ENCODE assay signal across 9 mouse cellular contexts in the genomic region with DNA sequence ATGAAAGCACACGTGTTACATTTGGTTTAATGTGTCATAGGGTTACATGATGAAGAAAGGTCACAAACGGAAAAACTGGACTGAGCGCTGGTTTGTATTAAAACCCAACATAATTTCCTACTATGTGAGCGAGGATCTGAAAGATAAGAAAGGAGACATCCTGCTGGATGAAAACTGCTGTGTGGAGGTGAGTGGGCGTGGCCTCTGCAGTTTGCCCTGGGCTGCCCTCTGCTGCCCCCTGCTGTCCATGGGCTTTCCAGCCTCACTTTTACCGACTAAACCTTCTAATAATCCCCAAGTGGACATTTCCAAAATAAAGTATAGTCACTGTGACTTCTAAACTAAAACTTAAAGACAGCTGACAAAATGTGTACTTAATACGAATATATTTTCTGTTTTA. TPM values are rescaled to one million over a fixed set of nuclear protein-coding genes. Genes with fewer than 3 reads are reported as not detected.
A peak's percentile ranks its signal among the peaks of the same experiment; 100 is the strongest.
DNase-seq lines count a peak whose midpoint lies in the region; ATAC-seq and TF ChIP-seq lines count a peak whose summit lies in the region.
"Had no signal": no experiment of that assay in that cellular context is flagged by ENCODE, and none has a peak within 500 bp of the region (broad histone marks: within the 10 kb centered on the region; RNA-seq: fewer than 3 reads in every experiment).

No protein-coding gene starts in this region.

- TF ChIP-seq POLR2A in brain, embryonic 14.5 days (IDR thresholded peaks at IDR 0.05; ENCODE audit: borderline replicate concordance, extremely low read depth, insufficient read depth, insufficient read length, poor library complexity, severe bottlenecking), result no peak
- TF ChIP-seq POLR2A in olfactory bulb, adult 2 months (IDR thresholded peaks at IDR 0.05; ENCODE audit: insufficient read depth, low read depth, low read length), result no peak

- no peak overlapping the region for H3K27ac ChIP-seq in kidney, embryonic 15.5 days
- no peak overlapping the region for H3K27ac ChIP-seq in intestine, embryonic 16.5 days (ENCODE audit: low read length)
- no peak overlapping the region for H3K27ac ChIP-seq in limb, embryonic 10.5 days
- no peak overlapping the region for H3K27ac ChIP-seq in olfactory bulb, adult 2 months (ENCODE audit: insufficient read depth, low read depth, low read length)
- H3K27ac ChIP-seq: stomach, embryonic 15.5 days had no signal

- peak; percentile 73 for DNase-seq in kidney, adult 11 months
- DNase-seq in brain, embryonic 14.5 days (ENCODE audit: low read depth), result peak; percentile 72
- peak; percentile 74 to 79 for DNase-seq in frontal cortex, postnatal 25 days (ENCODE audit: low spot score in 2 of 2)
- peak; percentile 91 for DNase-seq in limb, embryonic 10.5 days (ENCODE audit: low spot score)
- peak; percentile 54 to 64 for DNase-seq in thymus, adult 18-20 months

- H3K4me3 ChIP-seq in kidney, embryonic 15.5 days (replicated peaks), result no peak overlapping the region
- H3K4me3 ChIP-seq in intestine, embryonic 16.5 days (ENCODE audit: low read length), result no peak overlapping the region
- no peak overlapping the region for H3K4me3 ChIP-seq in limb, embryonic 10.5 days
- H3K4me3 ChIP-seq in olfactory bulb, adult 2 months (ENCODE audit: insufficient read depth, low read depth, low read length), result no peak overlapping the region
- H3K4me3 ChIP-seq: stomach, embryonic 15.5 days had no signal

- no peaks in the 10 kb centered on the region for H3K27me3 ChIP-seq in kidney, embryonic 15.5 days
- H3K27me3 ChIP-seq in intestine, embryonic 16.5 days (replicated peaks; ENCODE audit: control insufficient read depth, insufficient read depth, low read length), result no peaks in the 10 kb centered on the region
- H3K27me3 ChIP-seq in limb, embryonic 10.5 days (ENCODE audit: low read depth, poor library complexity, severe bottlenecking), result no peaks in the 10 kb centered on the region
- H3K27me3 ChIP-seq: stomach, embryonic 15.5 days had no signal

- peak; percentile 81 for TF ChIP-seq CTCF in brain, embryonic 14.5 days (IDR thresholded peaks at IDR 0.05; ENCODE audit: borderline replicate concordance, extremely low read depth, insufficient read depth, insufficient read length)
- peak; percentile 83 for TF ChIP-seq CTCF in olfactory bulb, adult 2 months (IDR thresholded peaks at IDR 0.05; ENCODE audit: insufficient read depth, low read depth, low read length)

- H3K4me2 ChIP-seq in kidney, embryonic 15.5 days, result no peak overlapping the region
- H3K4me2 ChIP-seq in intestine, embryonic 16.5 days (ENCODE audit: low read depth, low read length), result no peak overlapping the region
- H3K4me2 ChIP-seq: stomach, embryonic 15.5 days had no signal

- H3K9ac ChIP-seq in kidney, embryonic 15.5 days, result no peak overlapping the region
- H3K9ac ChIP-seq in intestine, embryonic 16.5 days (ENCODE audit: low read depth, low read length), result no peak overlapping the region
- H3K9ac ChIP-seq: stomach, embryonic 15.5 days had no signal

- no peak for ATAC-seq in kidney, embryonic 15.5 days (replicated peaks; ENCODE audit: low FRiP score)
- ATAC-seq in intestine, embryonic 16.5 days, result peak; percentile 63; the same call in 1 of the 2 replicates

- 0 out of 2 replicates have a peak, but pooled peaks cover 2% of the 10 kb centered on the region for H3K4me1 ChIP-seq in kidney, embryonic 15.5 days
- H3K4me1 ChIP-seq in intestine, embryonic 16.5 days (ENCODE audit: control insufficient read depth, insufficient read depth, low read length), result no peaks in the 10 kb centered on the region; the same call in 1 of the 2 replicates
- H3K4me1 ChIP-seq in limb, embryonic 10.5 days, result no peaks in the 10 kb centered on the region
- H3K4me1 ChIP-seq in olfactory bulb, adult 2 months (ENCODE audit: control insufficient read depth, insufficient read depth, low read length), result no peaks in the 10 kb centered on the region
- H3K4me1 ChIP-seq: stomach, embryonic 15.5 days had no signal

- no peaks in the 10 kb centered on the region for H3K9me3 ChIP-seq in kidney, embryonic 15.5 days (replicated peaks)
- no peaks in the 10 kb centered on the region for H3K9me3 ChIP-seq in intestine, embryonic 16.5 days (ENCODE audit: control insufficient read depth, low read length)
- no peaks in the 10 kb centered on the region for H3K9me3 ChIP-seq in limb, embryonic 10.5 days (replicated peaks)
- H3K9me3 ChIP-seq: stomach, embryonic 15.5 days had no signal

- 28% methylated on average over 7 of the region's 7 CpGs for WGBS in kidney, embryonic 15.5 days
- WGBS in intestine, embryonic 16.5 days, result 24% methylated on average over 7 of the region's 7 CpGs
- 38% methylated on average over 7 of the region's 7 CpGs for WGBS in limb, embryonic 10.5 days
- 39% methylated on average over 7 of the region's 7 CpGs for WGBS in olfactory bulb, adult 2 months

- peaks cover 10% of the 10 kb centered on the region for H3K36me3 ChIP-seq in kidney, embryonic 15.5 days
- 0 out of 2 replicates have a peak, but pooled peaks cover 5% of the 10 kb centered on the region for H3K36me3 ChIP-seq in intestine, embryonic 16.5 days (ENCODE audit: control insufficient read depth, insufficient read depth, low read length)
- H3K36me3 ChIP-seq in limb, embryonic 10.5 days, result peaks cover 28% of the 10 kb centered on the region

RNA-seq across cellular contexts. Expression of gene Swap70, which starts 44.3 kb away (rescaled TPM):
- polyA plus RNA-seq in kidney, embryonic 15.5 days (2015; fragmentation: Nextera tagmentation; extraction: Ambion mirVana), result 29.2 and 32.8 TPM in 2 replicates
- polyA plus RNA-seq in brain, embryonic 14.5 days (2012; rRNA removed), result 5.5 and 7.5 TPM in 2 replicates
- 28.4 and 28.5 TPM in 2 replicates for polyA plus RNA-seq in intestine, embryonic 16.5 days (2015; fragmentation: Nextera tagmentation; extraction: Ambion mirVana)
- polyA plus RNA-seq in limb, embryonic 10.5 days (2016; fragmentation: Nextera tagmentation; extraction: Ambion mirVana), result 32.8 and 34.8 TPM in 2 replicates
- not detected in 2 replicates for polyA plus RNA-seq in olfactory bulb, adult 2 months (2012; ENCODE audit: insufficient read depth, insufficient read length, low replicate concordance, missing spikeins)
